Mouse (Mus musculus) kidney, adult 2 months (tissue): ENCODE measurements around the gene Gm10306.

Experiments
- CTCF ChIP-seq: fragments of 200-500 bp; conservative IDR thresholded peaks from 2 replicates; pipeline ENCODE4 v1.5.1; 2011; ENCODE audit warnings: low read depth, mild to moderate bottlenecking, control low read depth, low read length, moderate library complexity, mixed read lengths; ENCODE audit not compliant: insufficient read depth, insufficient read length
- POLR2A ChIP-seq: fragments of 200-500 bp; IDR thresholded peaks from one replicate; pipeline ENCODE4 v1.6.1; 2011; ENCODE audit warnings: low read depth, low read length, control low read depth

GRCm38 (mm10) chr4:94601395-94601794 is 45.0 kb downstream of the Gm10306 start:
- TF ChIP-seq CTCF = no peak
- no peak for TF ChIP-seq POLR2A
